Mouse (Mus musculus): ENCODE data around the gene Peli1.
"Not testable (repeated sequence)": the region's sequence is repeated elsewhere in the genome, so short reads cannot be mapped to it uniquely, and the experiment has no call there.

The Peli1 gene

DNA sequence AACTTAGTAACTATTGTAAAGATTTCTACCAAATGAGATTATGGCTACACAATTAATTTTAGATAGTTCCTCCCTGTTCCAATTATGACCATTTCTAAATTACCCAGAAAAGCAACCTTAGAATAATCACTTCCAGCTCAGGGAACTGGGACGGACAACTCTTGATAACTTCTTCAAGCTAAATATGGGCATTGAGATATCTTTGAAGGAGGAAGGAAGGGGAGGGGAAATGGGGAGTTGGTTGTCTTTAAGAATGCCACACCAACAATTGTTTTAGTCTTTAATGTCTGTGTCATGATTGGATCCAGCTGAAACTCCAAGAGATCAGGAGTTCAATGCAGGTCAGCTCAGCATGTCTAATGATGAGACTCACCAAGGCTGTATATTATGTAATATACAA is 91.6 kb downstream of the Peli1 start:
- DNase-seq (ENCODE audit: low read depth, low spot score) = no peak

DNA sequence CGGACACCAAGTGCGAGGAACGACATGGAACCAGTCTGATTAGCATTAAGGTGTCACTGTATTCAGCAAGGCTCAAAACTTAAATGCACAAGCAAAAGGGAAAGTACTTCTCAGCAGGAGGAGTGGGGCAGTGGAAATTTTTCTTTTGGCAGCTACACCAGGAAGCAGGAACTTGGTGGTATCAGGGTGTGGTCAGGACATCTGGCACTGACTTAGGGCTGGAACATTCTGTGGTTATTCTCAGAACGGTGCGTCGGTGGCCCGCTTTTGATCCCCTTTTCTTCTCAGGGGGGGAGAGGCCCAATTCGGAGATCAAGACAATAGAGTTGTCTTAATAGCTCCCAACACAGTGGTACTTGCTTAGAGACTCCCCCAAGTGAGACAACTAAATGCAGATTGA is 100.7 kb downstream of the Peli1 start:
- not testable (repeated sequence) for DNase-seq (ENCODE audit: low read depth, low spot score)

DNA sequence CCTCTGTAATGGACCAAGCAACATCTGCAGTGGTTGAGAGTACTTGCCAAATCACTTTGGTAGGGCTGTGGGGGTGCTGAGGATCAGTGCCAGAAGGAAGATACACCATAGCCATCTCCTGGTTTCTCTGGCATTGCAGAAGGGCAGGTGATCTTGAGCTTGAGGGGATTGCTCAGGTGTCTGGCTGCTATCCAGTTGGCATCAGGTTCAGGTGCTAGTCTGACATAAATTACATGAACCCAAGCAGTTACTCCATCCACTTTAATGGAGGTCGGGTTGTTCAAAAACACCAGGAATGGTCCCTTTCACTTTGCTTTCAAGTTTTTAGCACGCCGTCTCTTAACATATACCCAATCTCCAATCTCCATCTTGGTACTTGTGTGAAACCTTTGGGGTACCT is 103.8 kb downstream of the Peli1 start:
- no peak for DNase-seq (ENCODE audit: low read depth, low spot score)

Measured in ZHBTc4 (cell line).